Mouse (Mus musculus) megakaryocyte-erythroid progenitor cell, adult 5 weeks (primary cell): Measurements from ENCODE around the gene Fgd3. TPM values are rescaled to one million over a fixed set of nuclear protein-coding genes. Genes with fewer than 3 reads are reported as not detected.

Source experiments
- polyA plus RNA-seq: library from polyadenylated mRNA; stranded (reverse); fragments of >175 nt; gene quantifications from 2 replicates; pipeline ENCODE4 v1.2.3, GENCODE M21; 2012

Fgd3 gene
- 8.4 and 8.8 TPM in 2 replicates for polyA plus RNA-seq

GRCm38 (mm10) chr13:49320040-49320439 is at the start of gene Fgd3:
Gene Fgd3, minus strand, starts transcription at chr13:49320311.

GRCm38 (mm10) chr13:49341012-49341830 is 21.1 kb upstream of the Fgd3 start, which contains the start of gene Bicd2:
Gene Bicd2, plus strand, starts transcription at chr13:49341585.

GRCm38 (mm10) chr13:49248467-49248862 is 71.6 kb downstream of the Fgd3 start, which contains the start of gene Susd3:
Gene Susd3, minus strand, starts transcription at chr13:49248706.

GRCm38 (mm10) chr13:49215504-49216219 is 104.4 kb downstream of the Fgd3 start, which contains the start of gene Card19:
Gene Card19, minus strand, starts transcription at chr13:49216037.

Other genes starting within 250 kb of the Fgd3 start
- 0.11 and 0.18 TPM in 2 replicates for gene Wnk2, start 172.3 kb downstream of the Fgd3 start, polyA plus RNA-seq
- 375 and 432 TPM in 2 replicates for gene Ninj1, start 132.8 kb downstream of the Fgd3 start, polyA plus RNA-seq
- gene Card19, start 104.3 kb downstream of the Fgd3 start, polyA plus RNA-seq: 161 and 163 TPM in 2 replicates
- gene Susd3, start 71.6 kb downstream of the Fgd3 start, polyA plus RNA-seq: 7.0 and 10.9 TPM in 2 replicates
- gene Bicd2, start 21.3 kb upstream of the Fgd3 start, polyA plus RNA-seq: 20.2 and 24.5 TPM in 2 replicates
- gene Ippk, start 100.9 kb upstream of the Fgd3 start, polyA plus RNA-seq: 1.2 and 1.3 TPM in 2 replicates
- gene Tes3-ps, start 173.0 kb upstream of the Fgd3 start, polyA plus RNA-seq: 0.06 TPM in 1 of 2 replicates, not detected in the other
- gene Ecm2, start 184.5 kb upstream of the Fgd3 start, polyA plus RNA-seq: 0.03 TPM in 1 of 2 replicates, not detected in the other
- gene Aspn, start 224.1 kb upstream of the Fgd3 start, polyA plus RNA-seq: not detected in 2 replicates